Mouse (Mus musculus) myocyte (in vitro differentiated cells): ENCODE results near the gene Gm13285.

ENCODE experiments used
- CEBPB ChIP-seq: IDR thresholded peaks from 2 replicates; pipeline ENCODE4 v1.6.1; 2011; ENCODE audit warnings: mild to moderate bottlenecking, moderate library complexity; ENCODE audit not compliant: poor library complexity, insufficient read depth, severe bottlenecking
- MAX ChIP-seq: IDR thresholded peaks from one replicate; pipeline ENCODE4 v1.6.1; 2011; ENCODE audit warnings: low read depth, mild to moderate bottlenecking, control low read depth
- MYOG ChIP-seq, 3 experiments: IDR thresholded peaks; one replicate each; pipeline ENCODE4 v1.6.1; 2011; ENCODE audit warnings: control low read depth in 2 of 3, low read depth in 2 of 3, mild to moderate bottlenecking in 2 of 3; ENCODE audit not compliant: insufficient read length in 2 of 3, control insufficient read depth in 1 of 3, insufficient read depth in 1 of 3
- POLR2A ChIP-seq: IDR thresholded peaks from one replicate; pipeline ENCODE4 v1.6.1; 2011; ENCODE audit warnings: low read depth, mild to moderate bottlenecking, control low read depth, moderate library complexity; ENCODE audit not compliant: insufficient read length
- REST ChIP-seq: IDR thresholded peaks from one replicate; pipeline ENCODE4 v1.6.1; 2011; ENCODE audit warnings: mild to moderate bottlenecking, control low read depth, moderate library complexity; ENCODE audit not compliant: insufficient read depth, insufficient read length
- SRF ChIP-seq: IDR thresholded peaks from one replicate; pipeline ENCODE4 v1.6.1; 2011; ENCODE audit warnings: low read depth; ENCODE audit not compliant: control insufficient read depth, insufficient read length
- TCF12 ChIP-seq: IDR thresholded peaks from one replicate; pipeline ENCODE4 v1.6.1; 2011; ENCODE audit warnings: mild to moderate bottlenecking, control low read depth; ENCODE audit not compliant: poor library complexity, insufficient read depth, severe bottlenecking
- TCF3 ChIP-seq: IDR thresholded peaks from one replicate; pipeline ENCODE4 v1.6.1; 2011; ENCODE audit warnings: low read depth, control low read depth; ENCODE audit not compliant: insufficient read length
- USF1 ChIP-seq: IDR thresholded peaks from one replicate; pipeline ENCODE4 v1.6.1; 2011; ENCODE audit warnings: low read depth, mild to moderate bottlenecking, control low read depth, moderate library complexity

- TF ChIP-seq USF1 (no peak), POLR2A (no peak), MYOG (IDR thresholded peaks at IDR 0.05; ENCODE audit: control insufficient read depth in 1 of 3, insufficient read depth in 1 of 3, insufficient read length in 2 of 3, low read depth in 2 of 3) (no peak), TCF12 (no peak), MAX (no peak), TCF3 (no peak), SRF (no peak), REST (no peak), CEBPB (no peak)
Measured at GRCm38 (mm10) chr4:88749926-88750325, 49.5 kb upstream of the Gm13285 start.
